Mouse (Mus musculus) liver, postnatal 0 days (tissue): Measurements from ENCODE around the gene Sdhd.

ENCODE experiments used
- CTCF ChIP-seq: sonication (generic); IDR thresholded peaks from 2 replicates; pipeline ENCODE4 v1.5.1; 2016; ENCODE audit warnings: antibody characterized with exemption, low read depth
- EP300 ChIP-seq: IDR thresholded peaks from 2 replicates; pipeline ENCODE4 v1.6.1; 2016; ENCODE audit warnings: antibody characterized with exemption, low read depth, mild to moderate bottlenecking

GRCm38 (mm10) chr9:50561145-50561917 is 42.3 kb downstream of the Sdhd start, which contains the start of gene Tex12:
- TF ChIP-seq EP300 (no peak), CTCF (no peak)
